Comparison of ENCODE assay signal across 8 mouse cellular contexts in genomic region chr7:99547584-99548487, GRCm38 (mm10). TPM values are rescaled to one million over a fixed set of nuclear protein-coding genes. Genes with fewer than 3 reads are reported as not detected.
DNase-seq lines count a peak whose midpoint lies in the region; ATAC-seq and TF ChIP-seq lines count a peak whose summit lies in the region.

No protein-coding gene starts in this region.

- peak; percentile 51; the same call in 1 of the 2 replicates for ATAC-seq in lung, embryonic 14.5 days (ENCODE audit: insufficient read depth)
- peak; percentile 42; the same call in 1 of the 2 replicates for ATAC-seq in limb, embryonic 14.5 days (ENCODE audit: low FRiP score, low read depth)
- ATAC-seq in erythroblast, adult 5-6 weeks (replicated peaks; ENCODE audit: low FRiP score, poor library complexity, severe bottlenecking): no peak

- WGBS in lung, embryonic 14.5 days: 34% methylated on average over 11 of the region's 11 CpGs
- WGBS in embryonic facial prominence, embryonic 10.5 days: 33% methylated on average over 10 of the region's 11 CpGs
- WGBS in limb, embryonic 14.5 days: 35% methylated on average over 10 of the region's 11 CpGs

- no peaks in the 10 kb centered on the region for H3K9me3 ChIP-seq in lung, embryonic 14.5 days (ENCODE audit: low read depth, low read length)
- H3K9me3 ChIP-seq in embryonic facial prominence, embryonic 10.5 days: 0 out of 2 replicates have a peak, but pooled peaks cover 3% of the 10 kb centered on the region
- H3K9me3 ChIP-seq in limb, embryonic 14.5 days (ENCODE audit: control insufficient read depth, low read length): no peaks in the 10 kb centered on the region

- 0 out of 2 replicates have a peak overlapping the region, but pooled peaks have one; percentile 16 for H3K27ac ChIP-seq in gastrocnemius, adult 2 months
- H3K27ac ChIP-seq in lung, embryonic 14.5 days (ENCODE audit: low read depth): peak overlapping the region; percentile 58
- H3K27ac ChIP-seq in embryonic facial prominence, embryonic 10.5 days (replicated peaks): peak overlapping the region; percentile 81
- no peak overlapping the region; the same call in 1 of the 2 replicates for H3K27ac ChIP-seq in limb, embryonic 14.5 days (replicated peaks; ENCODE audit: low read depth, low read length)

- H3K9ac ChIP-seq in lung, embryonic 14.5 days: no peak overlapping the region
- no peak overlapping the region for H3K9ac ChIP-seq in limb, embryonic 14.5 days (ENCODE audit: low read depth, low read length, severe bottlenecking)

- intact Hi-C loops in gastrocnemius, adult 2 months (cut with DNase I): no loop called here

- H3K4me2 ChIP-seq in lung, embryonic 14.5 days: no peak overlapping the region
- H3K4me2 ChIP-seq in limb, embryonic 14.5 days (replicated peaks; ENCODE audit: low read depth, low read length, severe bottlenecking): no peak overlapping the region

- TF ChIP-seq CTCF in gastrocnemius, adult 2 months (IDR thresholded peaks at IDR 0.05): no peak
- no peak for TF ChIP-seq CTCF in lung, embryonic 14.5 days (IDR thresholded peaks at IDR 0.05; ENCODE audit: low read depth)

- H3K27me3 ChIP-seq in lung, embryonic 14.5 days (ENCODE audit: insufficient read depth, low read length): no peaks in the 10 kb centered on the region
- no peaks in the 10 kb centered on the region for H3K27me3 ChIP-seq in embryonic facial prominence, embryonic 10.5 days (replicated peaks; ENCODE audit: low read depth, poor library complexity, severe bottlenecking)
- no peaks in the 10 kb centered on the region for H3K27me3 ChIP-seq in limb, embryonic 14.5 days (ENCODE audit: control insufficient read depth, insufficient read depth, low read length)

- H3K4me3 ChIP-seq in gastrocnemius, adult 2 months: no peak overlapping the region
- H3K4me3 ChIP-seq in lung, embryonic 14.5 days (ENCODE audit: low read depth, low read length): no peak overlapping the region
- H3K4me3 ChIP-seq in embryonic facial prominence, embryonic 10.5 days: no peak overlapping the region
- no peak overlapping the region for H3K4me3 ChIP-seq in limb, embryonic 14.5 days (replicated peaks; ENCODE audit: low read length)

- H3K36me3 ChIP-seq in lung, embryonic 14.5 days (ENCODE audit: insufficient read depth): peaks cover 16% of the 10 kb centered on the region; the same call in 1 of the 2 replicates
- peaks cover 41% of the 10 kb centered on the region for H3K36me3 ChIP-seq in embryonic facial prominence, embryonic 10.5 days (replicated peaks)
- H3K36me3 ChIP-seq in limb, embryonic 14.5 days (ENCODE audit: control insufficient read depth, insufficient read depth, low read length): no peaks in the 10 kb centered on the region

- no peak for TF ChIP-seq POLR2A in limb, embryonic 14.5 days (IDR thresholded peaks at IDR 0.05; ENCODE audit: borderline replicate concordance, extremely low read depth, insufficient read depth, insufficient read length)

- no peak for DNase-seq in gastrocnemius, adult 2 months
- no peak for DNase-seq in gastrocnemius, postnatal 10 days
- DNase-seq in lung, embryonic 14.5 days: peak; percentile 62
- DNase-seq in lung, postnatal 25 days (ENCODE audit: low spot score): no peak
- DNase-seq in embryonic facial prominence, embryonic 10.5 days (ENCODE audit: low spot score): peak; percentile 63
- DNase-seq in limb, embryonic 14.5 days (ENCODE audit: low spot score): no peak
- DNase-seq in frontal cortex, postnatal 36 days (ENCODE audit: low spot score in 2 of 2): no peak

- H3K4me1 ChIP-seq in lung, embryonic 14.5 days (ENCODE audit: insufficient read depth): peaks cover 37% of the 10 kb centered on the region
- peaks cover 49% of the 10 kb centered on the region for H3K4me1 ChIP-seq in embryonic facial prominence, embryonic 10.5 days
- peaks cover 40% of the 10 kb centered on the region for H3K4me1 ChIP-seq in limb, embryonic 14.5 days (ENCODE audit: control insufficient read depth, insufficient read depth, low read length)

RNA-seq across cellular contexts. Expression of gene Arrb1, which starts 12.6 kb away (rescaled TPM):
- total RNA-seq in gastrocnemius, adult 2 months (2021): 10 to 100 TPM in 1 of 2 experiments, 1 to 10 TPM in 1; 6.9 to 10.8 TPM
- total RNA-seq in gastrocnemius, postnatal 10 days (2021): 10 to 100 TPM; 21.4 to 26.2 TPM
- 7.0 and 7.8 TPM in 2 replicates for polyA plus RNA-seq in lung, embryonic 14.5 days (2014; fragmentation: Nextera tagmentation; extraction: Ambion mirVana)
- 12.6 and 13.7 TPM in 2 replicates for polyA plus RNA-seq in embryonic facial prominence, embryonic 10.5 days (2016; fragmentation: Nextera tagmentation; extraction: Ambion mirVana)
- polyA plus RNA-seq in limb, embryonic 14.5 days (2012; rRNA removed): 26.3 and 26.8 TPM in 2 replicates
- polyA plus RNA-seq in limb, embryonic 14.5 days (2014; fragmentation: Nextera tagmentation; extraction: Ambion mirVana): 3.5 and 4.2 TPM in 2 replicates
- total RNA-seq in erythroblast, adult 5-6 weeks (2015; ENCODE audit: low replicate concordance): 185 and 204 TPM in 2 replicates
- 636 and 742 TPM in 2 replicates for total RNA-seq in erythroblast, adult 5-6 weeks (2017; ENCODE audit: low replicate concordance)

Comparison
In these comparisons a context has a peak if more than half of its experiments do, and no peak if none do; other contexts are left out.
1. DNase-seq: peak in lung, embryonic 14.5 days (single experiment) and embryonic facial prominence, embryonic 10.5 days (single experiment); none in gastrocnemius, adult 2 months (single experiment), gastrocnemius, postnatal 10 days (single experiment), lung, postnatal 25 days (single experiment), limb, embryonic 14.5 days (single experiment) and frontal cortex, postnatal 36 days (0 of 2).
2. RNA of gene Arrb1, which starts 12.6 kb away (total RNA-seq): 185 to 742 TPM in erythroblast, adult 5-6 weeks; 21.4 to 26.2 TPM in gastrocnemius, postnatal 10 days and 6.9 to 10.8 TPM in gastrocnemius, adult 2 months; every median in the first group is over 4 times any median in the second.